Mouse (Mus musculus): Measurements from ENCODE around the gene Hdac7.

Gene Hdac7

GRCm38 (mm10) chr15:97854551-97854950 is 10.2 kb upstream of the Hdac7 start:
- DNase-seq (ENCODE audit: low spot score), result no peak

- DNase-seq (ENCODE audit: low spot score), result no peak
Measured at GRCm38 (mm10) chr15:97854059-97854458, 9.8 kb upstream of the Hdac7 start.

- no peak for DNase-seq (ENCODE audit: low spot score)
Measured at GRCm38 (mm10) chr15:97852291-97852690, 8.0 kb upstream of the Hdac7 start.

GRCm38 (mm10) chr15:97851011-97851410 is 6.7 kb upstream of the Hdac7 start:
- DNase-seq (ENCODE audit: low spot score), result no peak

GRCm38 (mm10) chr15:97850441-97850840 is 6.1 kb upstream of the Hdac7 start:
- DNase-seq (ENCODE audit: low spot score), result no peak

GRCm38 (mm10) chr15:97849116-97849911 is 5.0 kb upstream of the Hdac7 start:
- DNase-seq (ENCODE audit: low spot score), result peak; percentile 86

GRCm38 (mm10) chr15:97847866-97848265 is 3.6 kb upstream of the Hdac7 start:
- DNase-seq (ENCODE audit: low spot score), result no peak

- DNase-seq (ENCODE audit: low spot score), result no peak
Measured at GRCm38 (mm10) chr15:97847285-97847684, 3.0 kb upstream of the Hdac7 start.

- DNase-seq (ENCODE audit: low spot score), result no peak
Measured at GRCm38 (mm10) chr15:97846121-97846882, 2.0 kb upstream of the Hdac7 start.

GRCm38 (mm10) chr15:97843247-97843651 is 1.1 kb downstream of the Hdac7 start:
- no peak for DNase-seq (ENCODE audit: low spot score)

GRCm38 (mm10) chr15:97842058-97842457 is 2.2 kb downstream of the Hdac7 start:
- no peak for DNase-seq (ENCODE audit: low spot score)

GRCm38 (mm10) chr15:97841383-97841782 is 2.9 kb downstream of the Hdac7 start:
- DNase-seq (ENCODE audit: low spot score), result no peak

- DNase-seq (ENCODE audit: low spot score), result no peak
Measured at GRCm38 (mm10) chr15:97840781-97841180, 3.5 kb downstream of the Hdac7 start.

- peak; percentile 74 for DNase-seq (ENCODE audit: low spot score)
Measured at GRCm38 (mm10) chr15:97839991-97840455, 4.3 kb downstream of the Hdac7 start.

GRCm38 (mm10) chr15:97839473-97839872 is 4.8 kb downstream of the Hdac7 start:
- DNase-seq (ENCODE audit: low spot score), result no peak

GRCm38 (mm10) chr15:97839012-97839411 is 5.3 kb downstream of the Hdac7 start:
- no peak for DNase-seq (ENCODE audit: low spot score)

GRCm38 (mm10) chr15:97838395-97838794 is 5.9 kb downstream of the Hdac7 start:
- DNase-seq (ENCODE audit: low spot score), result peak; percentile 53

GRCm38 (mm10) chr15:97837491-97838061 is 6.7 kb downstream of the Hdac7 start:
- DNase-seq (ENCODE audit: low spot score), result peak; percentile 55

GRCm38 (mm10) chr15:97836894-97837247 is 7.4 kb downstream of the Hdac7 start:
- no peak for DNase-seq (ENCODE audit: low spot score)

- DNase-seq (ENCODE audit: low spot score), result no peak
Measured at GRCm38 (mm10) chr15:97836153-97836893, 8.0 kb downstream of the Hdac7 start.

- no peak for DNase-seq (ENCODE audit: low spot score)
Measured at GRCm38 (mm10) chr15:97832764-97833479, 11.4 kb downstream of the Hdac7 start.

Measured in urinary bladder, postnatal 14 days (tissue).